Mouse (Mus musculus): ENCODE data around the gene Robo1.
A peak's percentile ranks its signal among the peaks of the same experiment; 100 is the strongest.

Robo1 gene

GRCm38 (mm10) chr16:72934908-72935307 is 626.8 kb downstream of the Robo1 start:
- ATAC-seq (ENCODE audit: low TSS enrichment), result no peak

GRCm38 (mm10) chr16:72937183-72937582 is 629.1 kb downstream of the Robo1 start:
- ATAC-seq (ENCODE audit: low TSS enrichment), result no peak

GRCm38 (mm10) chr16:72939862-72940261 is 631.8 kb downstream of the Robo1 start:
- no peak for ATAC-seq (ENCODE audit: low TSS enrichment)

GRCm38 (mm10) chr16:72940786-72941185 is 632.7 kb downstream of the Robo1 start:
- no peak for ATAC-seq (ENCODE audit: low TSS enrichment)

- no peak for ATAC-seq (ENCODE audit: low TSS enrichment)
Measured at GRCm38 (mm10) chr16:72944403-72944802, 636.3 kb downstream of the Robo1 start.

- ATAC-seq (ENCODE audit: low TSS enrichment), result no peak
Measured at GRCm38 (mm10) chr16:72951969-72952368, 643.9 kb downstream of the Robo1 start.

- ATAC-seq (ENCODE audit: low TSS enrichment), result no peak
Measured at GRCm38 (mm10) chr16:72959018-72959702, 651.1 kb downstream of the Robo1 start.

- ATAC-seq (ENCODE audit: low TSS enrichment), result no peak
Measured at GRCm38 (mm10) chr16:72959823-72960222, 651.7 kb downstream of the Robo1 start.

- ATAC-seq (ENCODE audit: low TSS enrichment), result no peak
Measured at GRCm38 (mm10) chr16:72963782-72964181, 655.7 kb downstream of the Robo1 start.

- ATAC-seq (ENCODE audit: low TSS enrichment), result peak; percentile 76
Measured at GRCm38 (mm10) chr16:72967509-72967908, 659.4 kb downstream of the Robo1 start.

GRCm38 (mm10) chr16:72969990-72970389 is 661.9 kb downstream of the Robo1 start:
- no peak for ATAC-seq (ENCODE audit: low TSS enrichment)

- no peak for ATAC-seq (ENCODE audit: low TSS enrichment)
Measured at GRCm38 (mm10) chr16:72973685-72974084, 665.6 kb downstream of the Robo1 start.

- no peak for ATAC-seq (ENCODE audit: low TSS enrichment)
Measured at GRCm38 (mm10) chr16:72974681-72975080, 666.6 kb downstream of the Robo1 start.

- no peak for ATAC-seq (ENCODE audit: low TSS enrichment)
Measured at GRCm38 (mm10) chr16:72976849-72977576, 668.9 kb downstream of the Robo1 start.

GRCm38 (mm10) chr16:72979407-72980219 is 671.5 kb downstream of the Robo1 start:
- peak; percentile 88 for ATAC-seq (ENCODE audit: low TSS enrichment)

GRCm38 (mm10) chr16:72990376-72991167 is 682.5 kb downstream of the Robo1 start:
- ATAC-seq (ENCODE audit: low TSS enrichment), result no peak

GRCm38 (mm10) chr16:72993189-72993588 is 685.1 kb downstream of the Robo1 start:
- ATAC-seq (ENCODE audit: low TSS enrichment), result no peak

GRCm38 (mm10) chr16:72993594-72993993 is 685.5 kb downstream of the Robo1 start:
- ATAC-seq (ENCODE audit: low TSS enrichment), result no peak

- ATAC-seq (ENCODE audit: low TSS enrichment), result peak; percentile 88
Measured at GRCm38 (mm10) chr16:72995251-72995954, 687.3 kb downstream of the Robo1 start.

GRCm38 (mm10) chr16:72995955-72996535 is 687.9 kb downstream of the Robo1 start:
- no peak for ATAC-seq (ENCODE audit: low TSS enrichment)

GRCm38 (mm10) chr16:72998677-72999076 is 690.6 kb downstream of the Robo1 start:
- ATAC-seq (ENCODE audit: low TSS enrichment), result peak; percentile 47

Measured in frontal cortex, adult (tissue).